Mouse (Mus musculus): ENCODE data around the gene Apex1.
"Not testable (repeated sequence)": the region's sequence is repeated elsewhere in the genome, so short reads cannot be mapped to it uniquely, and the experiment has no call there.

Apex1 gene

DNA sequence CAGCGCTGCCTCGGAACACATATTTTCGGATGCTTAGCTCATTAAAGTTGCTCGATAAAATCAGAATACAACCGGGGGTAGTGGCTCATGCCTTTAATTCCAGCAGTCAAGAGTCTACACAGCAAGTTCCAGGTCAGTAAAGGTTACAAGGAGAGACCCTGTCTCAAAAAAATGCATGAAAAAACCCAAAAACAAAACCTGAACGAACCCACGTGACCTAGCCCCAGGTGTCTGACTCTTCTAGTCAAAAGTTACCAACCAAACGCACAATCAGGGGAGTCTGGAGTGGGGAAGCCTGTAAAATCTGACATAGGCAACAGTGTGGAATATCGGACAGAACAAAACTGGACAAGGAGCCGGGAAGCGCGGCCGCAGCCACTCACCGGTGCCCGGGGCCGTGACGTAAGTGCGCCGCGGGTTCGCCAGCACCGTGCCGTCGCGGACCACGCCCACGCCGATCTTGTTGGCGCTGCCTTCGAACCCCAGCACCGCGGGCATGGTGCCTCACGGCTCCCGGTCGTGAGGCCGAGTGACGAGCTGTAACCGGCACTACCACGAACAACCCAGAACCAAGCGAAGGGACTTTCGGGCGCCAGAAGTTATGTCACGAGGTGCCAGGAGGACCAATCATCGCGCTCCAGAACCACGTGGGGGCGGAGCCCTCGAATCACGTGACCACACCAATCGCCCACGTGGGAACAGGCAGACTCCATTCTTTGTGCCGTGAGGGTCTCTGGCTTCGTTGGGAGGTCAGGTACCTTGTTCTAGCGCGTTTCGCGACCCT is at the start of gene Apex1, which contains the start of gene Osgep:
Gene Apex1, plus strand, starts transcription at position 688 of the 784 bp plus-strand sequence.
Gene Osgep, minus strand, starts transcription at position 613 of the 784 bp plus-strand sequence.
- peak; percentile 97 for DNase-seq (ENCODE audit: low spot score in 2 of 2)

DNA sequence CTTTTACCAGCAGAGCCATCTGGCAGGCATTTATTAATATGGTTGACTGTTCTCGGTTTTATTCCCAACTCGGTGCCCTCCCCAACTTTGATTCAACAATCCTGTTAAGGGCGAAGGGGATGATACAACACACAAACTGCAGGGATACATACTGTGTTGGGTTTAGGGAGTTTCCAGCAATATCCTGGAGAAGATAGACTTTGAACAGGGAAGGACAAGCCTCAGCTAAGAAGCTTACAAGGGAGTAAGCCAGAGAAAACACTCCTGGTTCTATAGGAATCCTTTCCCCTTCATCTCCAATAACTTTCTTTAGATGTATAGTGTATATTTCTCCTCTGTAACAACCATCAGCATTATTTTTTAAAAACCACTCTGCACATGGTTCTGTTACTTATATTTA is 49.6 kb upstream of the Apex1 start:
- DNase-seq (ENCODE audit: low spot score in 2 of 2), result no peak

- DNase-seq (ENCODE audit: low spot score in 2 of 2), result no peak
Observed at GRCm38 (mm10) chr14:50875591-50876230, 49.1 kb upstream of the Apex1 start.

DNA sequence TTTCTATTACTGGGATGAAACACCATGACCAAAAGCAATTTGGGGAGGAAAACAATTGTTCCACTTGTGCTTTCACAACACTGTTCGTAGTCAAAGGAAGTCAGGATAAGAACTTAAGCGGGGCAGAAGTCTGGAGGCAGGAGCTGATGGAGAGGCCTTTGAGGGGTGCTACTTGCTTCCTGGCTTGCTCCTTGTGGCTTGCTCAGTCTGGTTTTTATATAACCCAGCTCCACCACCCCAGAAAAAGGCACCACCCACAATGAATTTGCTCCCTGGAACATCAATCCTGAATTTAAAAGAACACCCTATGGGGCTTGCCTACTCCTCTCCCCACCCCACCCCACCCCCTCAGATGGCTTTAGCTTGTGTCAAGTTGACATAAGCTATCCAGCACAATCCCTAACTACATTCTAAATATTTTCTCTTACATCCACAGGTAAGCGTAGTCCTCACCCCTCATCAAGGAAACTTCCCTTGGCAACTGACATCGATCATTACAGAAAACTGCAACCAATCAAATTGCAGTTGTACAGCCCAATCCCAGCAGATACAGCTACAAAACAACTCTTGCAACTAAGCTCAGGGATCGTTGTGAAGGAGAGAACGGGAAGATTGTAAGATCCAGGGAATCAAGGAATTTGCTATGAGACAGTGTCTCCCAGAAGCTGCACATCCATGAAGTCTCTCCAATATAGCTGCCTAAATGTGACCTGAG is 48.4 kb upstream of the Apex1 start:
- peak in 1 of 2 experiments; percentile 36 for DNase-seq (ENCODE audit: low spot score in 2 of 2)

DNA sequence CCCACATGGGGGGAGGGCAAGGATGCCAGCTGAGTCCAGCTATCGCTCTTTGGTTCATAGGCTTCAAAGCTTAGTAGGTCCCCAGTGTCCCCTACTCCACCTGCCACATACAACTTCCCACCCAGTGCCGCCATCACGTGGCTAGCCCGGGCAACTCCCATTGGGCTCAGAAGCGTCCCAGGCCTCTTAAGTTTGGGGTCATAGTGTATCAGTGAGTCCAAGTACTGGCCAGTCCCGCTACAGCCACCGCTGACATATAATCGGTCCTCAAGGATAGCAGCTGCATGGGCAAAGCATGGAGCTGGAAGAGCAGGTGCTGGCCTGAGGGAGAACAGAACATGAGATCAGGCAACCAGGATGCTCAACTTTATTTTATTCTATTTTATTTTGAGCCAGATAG is 33.1 kb upstream of the Apex1 start:
- no peak for DNase-seq (ENCODE audit: low spot score in 2 of 2)

DNA sequence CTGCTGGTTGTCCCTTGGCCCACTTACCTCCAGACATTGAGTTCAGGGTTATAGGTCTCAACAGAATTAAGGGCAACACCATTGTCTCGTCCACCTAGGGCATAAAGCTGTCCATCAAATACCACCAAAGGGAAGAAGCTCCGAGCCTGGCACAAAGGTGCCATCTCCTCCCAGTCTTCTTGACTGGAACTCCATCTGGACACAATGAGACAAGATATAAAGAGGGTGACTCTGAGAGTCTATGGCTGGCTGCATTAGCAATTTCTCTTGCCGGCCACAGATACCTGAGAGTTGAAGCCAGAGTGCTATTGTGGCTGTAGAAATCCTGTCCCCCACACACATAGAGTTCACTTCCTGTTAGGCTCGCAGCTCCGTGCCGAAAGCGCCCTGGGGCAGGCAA is 32.7 kb upstream of the Apex1 start:
- no peak for DNase-seq (ENCODE audit: low spot score in 2 of 2)

DNA sequence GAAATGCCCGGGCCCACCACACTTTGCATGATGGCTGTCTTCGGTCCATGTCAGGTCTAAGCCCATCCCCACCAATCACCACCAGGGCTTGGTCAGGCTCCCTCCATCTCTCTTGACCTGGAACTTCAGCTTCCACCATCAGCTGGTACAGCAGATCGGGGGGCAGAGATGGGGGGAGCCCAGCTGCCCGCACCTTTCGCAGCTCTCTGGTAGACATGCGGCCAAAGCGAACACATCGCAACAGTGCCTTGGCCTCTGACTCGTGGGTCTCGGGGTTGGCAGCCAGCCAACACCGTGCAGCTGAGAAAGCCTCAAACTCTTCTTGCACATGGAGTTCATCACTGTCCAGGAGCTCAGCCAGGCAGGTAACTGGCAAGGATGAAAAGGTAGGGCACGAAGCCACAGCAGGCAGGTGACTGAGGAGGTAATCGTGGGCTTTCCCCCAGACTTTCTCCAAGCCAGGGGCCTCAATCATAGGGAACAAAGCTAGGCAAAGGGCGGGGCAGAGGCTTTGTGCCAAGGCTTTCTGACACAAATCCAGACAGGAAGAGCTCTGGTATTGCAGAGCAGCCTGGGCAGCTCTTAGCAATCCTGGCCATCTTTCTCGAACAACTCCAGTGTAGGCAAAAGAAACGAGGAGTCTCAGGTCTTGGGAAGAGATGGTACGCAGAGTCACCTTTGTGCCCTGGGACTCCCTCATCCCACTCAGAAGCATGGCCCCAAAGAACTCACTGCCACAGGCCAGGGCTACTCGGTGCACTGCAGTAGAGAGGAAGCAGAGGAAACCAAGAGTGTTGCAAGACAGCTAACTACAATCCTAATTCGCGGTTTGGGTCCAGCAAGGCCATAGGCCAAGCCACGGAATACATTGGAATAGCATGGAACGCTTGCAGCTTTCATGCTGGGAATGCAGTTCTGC is 32.0 kb upstream of the Apex1 start:
- DNase-seq (ENCODE audit: low spot score in 2 of 2), result no peak

GRCm38 (mm10) chr14:50895407-50895806 is 29.4 kb upstream of the Apex1 start:
- no peak for DNase-seq (ENCODE audit: low spot score in 2 of 2)

DNA sequence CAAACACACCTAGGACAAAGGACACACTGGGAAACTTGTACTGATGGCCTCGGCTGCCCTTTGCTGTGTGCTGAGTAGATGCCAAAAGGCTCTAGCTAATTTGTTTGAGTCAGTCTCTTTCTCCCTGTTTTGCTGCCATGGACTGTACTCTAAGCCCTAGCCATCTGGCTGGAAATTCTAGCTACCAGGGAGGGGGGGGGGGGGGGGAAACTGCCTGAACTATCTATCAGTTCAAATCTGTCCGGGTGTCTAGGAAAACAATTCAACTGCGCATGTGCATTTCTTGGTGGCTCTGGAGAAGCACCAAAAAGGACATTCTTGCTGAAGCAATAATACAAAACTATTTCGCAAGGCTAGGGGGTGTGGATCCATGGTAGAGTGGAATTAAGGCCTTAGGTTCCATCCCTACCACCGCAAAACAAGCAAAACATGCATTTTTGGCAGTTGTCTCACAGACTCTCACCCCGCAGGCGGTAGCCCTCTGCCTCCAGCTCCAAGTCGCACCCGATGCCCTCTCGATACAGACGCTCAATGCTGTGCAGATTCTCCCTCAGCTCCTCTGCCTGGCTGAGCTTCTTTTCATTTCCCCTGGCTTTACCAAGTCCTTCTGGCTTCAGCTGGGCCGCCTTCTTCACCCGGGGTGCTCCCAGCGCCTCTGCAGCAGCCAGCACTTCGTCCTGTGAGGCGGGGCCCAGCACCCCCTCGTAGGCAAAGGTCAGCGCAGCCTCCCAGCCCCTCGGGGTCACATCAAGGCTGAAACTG is 28.6 kb upstream of the Apex1 start:
- no peak for DNase-seq (ENCODE audit: low spot score in 2 of 2)

GRCm38 (mm10) chr14:50896747-50897373 is 27.9 kb upstream of the Apex1 start:
- no peak for DNase-seq (ENCODE audit: low spot score in 2 of 2)

- DNase-seq (ENCODE audit: low spot score in 2 of 2), result no peak
Observed at GRCm38 (mm10) chr14:50897374-50897765, 27.4 kb upstream of the Apex1 start, which contains the start of gene Klhl33. Gene Klhl33, minus strand, starts transcription at chr14:50897507.

- DNase-seq (ENCODE audit: low spot score in 2 of 2), result not testable (repeated sequence)
Observed at GRCm38 (mm10) chr14:50897992-50898391, 26.8 kb upstream of the Apex1 start.

DNA sequence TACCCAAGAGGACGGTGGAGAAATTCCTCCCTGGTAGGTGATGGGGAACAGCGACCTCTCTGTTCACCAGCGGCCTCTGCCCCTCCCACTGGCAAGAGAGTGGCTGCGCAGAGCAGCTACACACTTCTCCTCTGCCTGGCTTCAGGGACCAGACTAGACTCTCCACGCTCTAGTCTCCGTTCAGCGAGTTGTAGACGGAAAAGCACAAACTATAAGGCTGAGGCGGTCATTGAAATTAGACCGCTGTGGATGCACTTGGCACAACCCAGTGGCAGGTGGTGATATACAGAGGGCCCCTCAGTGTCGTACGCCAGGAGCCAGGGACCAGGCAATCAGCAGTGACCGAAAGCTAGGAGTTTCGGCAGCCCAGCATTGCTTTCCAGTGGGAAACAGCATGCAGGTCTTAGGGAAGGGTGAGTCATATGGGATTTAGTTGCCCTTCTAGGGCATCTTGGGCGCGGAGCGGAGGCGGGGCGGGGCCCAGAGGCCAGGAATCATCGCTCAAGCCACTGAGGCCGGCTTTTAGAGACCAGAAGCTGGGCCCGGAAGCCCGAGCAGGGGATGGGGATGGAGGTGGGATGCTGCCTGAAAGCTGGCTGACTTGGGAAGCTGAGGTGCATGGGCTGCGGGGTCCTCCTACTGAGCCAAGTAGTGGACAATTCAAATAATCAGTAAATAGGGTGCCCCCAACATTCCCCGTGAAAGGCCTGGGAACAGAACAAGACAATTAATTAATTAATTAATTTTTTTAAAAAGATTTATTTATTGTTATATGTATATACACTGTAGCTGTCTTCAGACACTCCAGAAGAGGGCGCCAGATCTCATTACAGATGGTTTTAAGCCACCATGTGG is 20.6 kb upstream of the Apex1 start:
- no peak for DNase-seq (ENCODE audit: low spot score in 2 of 2)

GRCm38 (mm10) chr14:50904828-50905129 is 20.0 kb upstream of the Apex1 start:
- DNase-seq (ENCODE audit: low spot score in 2 of 2), result no peak

DNA sequence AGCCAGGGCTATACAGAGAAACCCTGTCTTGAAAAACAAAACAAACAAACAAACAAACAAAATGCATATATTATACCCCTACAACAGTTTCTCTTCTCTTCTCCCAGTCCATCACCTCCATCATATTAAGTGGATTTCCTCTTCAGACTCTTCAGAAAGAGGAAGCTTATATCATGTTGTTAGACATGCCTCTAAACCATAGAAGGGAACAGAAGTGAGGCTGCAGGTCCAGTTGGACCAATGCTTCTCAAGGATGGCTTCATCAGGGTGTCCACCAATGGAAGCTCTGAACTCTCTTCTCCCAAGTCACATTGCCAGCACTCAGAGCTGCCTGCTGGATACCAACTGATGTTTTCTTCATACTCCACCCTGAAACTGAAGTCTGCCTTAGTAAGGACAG is 19.4 kb upstream of the Apex1 start:
- not testable (repeated sequence) for DNase-seq (ENCODE audit: low spot score in 2 of 2)

DNA sequence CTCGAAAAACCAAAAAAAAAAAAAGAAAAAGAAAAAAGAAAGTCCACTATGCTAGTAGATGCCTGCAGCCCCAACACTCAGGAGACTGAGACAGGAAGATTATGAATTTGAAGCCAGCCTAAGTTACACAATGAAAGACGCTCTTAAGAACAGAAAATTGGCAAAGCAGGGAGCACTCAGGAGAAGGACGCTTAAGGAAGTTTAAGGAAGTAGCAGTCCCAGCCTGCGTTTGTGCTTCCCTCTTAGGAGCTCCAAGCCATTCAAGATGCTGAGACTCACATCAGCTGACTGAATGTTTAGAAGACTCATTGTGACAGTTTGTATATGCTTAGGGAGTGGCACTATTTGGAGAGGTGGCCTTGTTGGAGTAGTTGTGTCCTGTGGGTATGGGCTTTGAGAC is 16.6 kb upstream of the Apex1 start:
- DNase-seq (ENCODE audit: low spot score in 2 of 2), result no peak

GRCm38 (mm10) chr14:50911356-50911755 is 13.4 kb upstream of the Apex1 start:
- DNase-seq (ENCODE audit: low spot score in 2 of 2), result no peak

DNA sequence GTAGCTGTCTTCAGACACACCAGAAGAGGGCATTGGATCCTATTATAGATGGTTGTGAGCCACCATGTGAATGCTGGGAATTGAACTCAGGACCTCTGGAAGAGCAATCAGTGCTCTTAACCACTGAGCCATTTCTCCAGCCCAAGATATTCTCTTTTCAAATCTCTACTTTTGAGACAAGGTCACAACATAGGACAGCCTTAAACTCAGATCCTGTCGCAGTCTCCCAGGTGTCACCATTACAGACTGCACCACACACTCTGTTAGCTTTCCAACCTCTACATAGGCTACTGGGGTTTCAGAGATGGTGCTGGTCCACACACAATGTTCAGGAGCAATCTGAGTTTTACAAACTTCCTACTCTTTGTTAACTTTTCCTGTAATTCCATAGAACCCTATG is 1.3 kb upstream of the Apex1 start:
- DNase-seq (ENCODE audit: low spot score in 2 of 2), result not testable (repeated sequence)

GRCm38 (mm10) chr14:50925111-50925920 is 548 bp downstream of the Apex1 start:
- DNase-seq (ENCODE audit: low spot score in 2 of 2), result no peak

Data from right cerebral cortex, postnatal 36 days (tissue).